Comparison of ENCODE assay signal across 8 mouse cellular contexts in genomic region chr4:152095937-152096910, GRCm38 (mm10). TPM values are rescaled to one million over a fixed set of nuclear protein-coding genes. Genes with fewer than 3 reads are reported as not detected.
DNase-seq lines count a peak whose midpoint lies in the region; ATAC-seq and TF ChIP-seq lines count a peak whose summit lies in the region.

No protein-coding gene starts in this region.

- DNase-seq in CD8-positive naive resting alpha-beta T cell, adult 2 months (ENCODE audit: low read depth in 2 of 2, low spot score in 2 of 2): peak; percentile 63 to 65
- peak; percentile 62 for DNase-seq in adrenal gland, adult 8-10 months
- peak; percentile 73 for DNase-seq in embryonic facial prominence, embryonic 10.5 days (ENCODE audit: low spot score)
- DNase-seq in heart, embryonic 10.5 days (ENCODE audit: low spot score): no peak
- peak; percentile 84 for DNase-seq in kidney, adult 9 months
- DNase-seq in lung, postnatal 0 days (ENCODE audit: low spot score): peak; percentile 87
- peak; percentile 83 for DNase-seq in retina, embryonic 14.5 days (ENCODE audit: low spot score)
- no peak for DNase-seq in Muller cell, postnatal 12 days (ENCODE audit: inconsistent ontology term)

- peaks cover 2% of the 10 kb centered on the region; the same call in 1 of the 2 replicates for H3K36me3 ChIP-seq in embryonic facial prominence, embryonic 10.5 days (replicated peaks)
- 0 out of 2 replicates have a peak, but pooled peaks cover 2% of the 10 kb centered on the region for H3K36me3 ChIP-seq in heart, embryonic 10.5 days
- no peaks in the 10 kb centered on the region for H3K36me3 ChIP-seq in lung, postnatal 0 days (ENCODE audit: insufficient read depth, low read length)

- 13% methylated on average over 27 of the region's 27 CpGs for WGBS in embryonic facial prominence, embryonic 10.5 days
- 19% methylated on average over 27 of the region's 27 CpGs for WGBS in heart, embryonic 10.5 days
- WGBS in lung, postnatal 0 days: 26% methylated on average over 27 of the region's 27 CpGs

- peak overlapping the region; percentile 52; the same call in 1 of the 2 replicates for H3K27ac ChIP-seq in embryonic facial prominence, embryonic 10.5 days (replicated peaks)
- H3K27ac ChIP-seq in heart, embryonic 10.5 days: peak overlapping the region; percentile 79
- H3K27ac ChIP-seq in lung, postnatal 0 days (ENCODE audit: low read length): peak overlapping the region; percentile 78

- H3K4me1 ChIP-seq in embryonic facial prominence, embryonic 10.5 days: peaks cover 61% of the 10 kb centered on the region
- H3K4me1 ChIP-seq in heart, embryonic 10.5 days: peaks cover 66% of the 10 kb centered on the region
- H3K4me1 ChIP-seq in lung, postnatal 0 days (ENCODE audit: insufficient read depth, low read depth, low read length): peaks cover 3% of the 10 kb centered on the region

- TF ChIP-seq EP300 in lung, postnatal 0 days (IDR thresholded peaks at IDR 0.05): no peak

- peak overlapping the region; percentile 43 for H3K9ac ChIP-seq in lung, postnatal 0 days (replicated peaks; ENCODE audit: low read depth)

- peaks cover 13% of the 10 kb centered on the region for H3K27me3 ChIP-seq in embryonic facial prominence, embryonic 10.5 days (replicated peaks; ENCODE audit: low read depth, poor library complexity, severe bottlenecking)
- 0 out of 2 replicates have a peak, but pooled peaks cover 12% of the 10 kb centered on the region for H3K27me3 ChIP-seq in heart, embryonic 10.5 days (ENCODE audit: insufficient read depth, poor library complexity, severe bottlenecking)
- H3K27me3 ChIP-seq in lung, postnatal 0 days (replicated peaks; ENCODE audit: insufficient read depth, low read length): no peaks in the 10 kb centered on the region

- H3K4me3 ChIP-seq in embryonic facial prominence, embryonic 10.5 days: peak overlapping the region; percentile 23
- H3K4me3 ChIP-seq in heart, embryonic 10.5 days: peak overlapping the region; percentile 47
- peak overlapping the region; percentile 31 for H3K4me3 ChIP-seq in lung, postnatal 0 days (ENCODE audit: low read depth, low read length)

- H3K4me2 ChIP-seq in lung, postnatal 0 days (replicated peaks; ENCODE audit: low read depth, low read length): peak overlapping the region; percentile 52

- H3K9me3 ChIP-seq in embryonic facial prominence, embryonic 10.5 days: no peaks in the 10 kb centered on the region
- H3K9me3 ChIP-seq in heart, embryonic 10.5 days: no peaks in the 10 kb centered on the region
- no peaks in the 10 kb centered on the region for H3K9me3 ChIP-seq in lung, postnatal 0 days (ENCODE audit: low read length)

- ATAC-seq in lung, postnatal 0 days: peak; percentile 80

- peak; percentile 86 for TF ChIP-seq CTCF in lung, postnatal 0 days (IDR thresholded peaks at IDR 0.05)

RNA-seq across cellular contexts. Expression of gene Tnfrsf25, which starts 19.5 kb away (rescaled TPM):
- total RNA-seq in adrenal gland, adult 8-10 months (2022): 1 to 10 TPM in 3 of 4 experiments, under 1 TPM in 1; 0.73 to 2.0 (median 1.3) TPM
- 1.0 and 1.3 TPM in 2 replicates for polyA plus RNA-seq in embryonic facial prominence, embryonic 10.5 days (2016; fragmentation: Nextera tagmentation; extraction: Ambion mirVana)
- 0.90 and 1.3 TPM in 2 replicates for polyA plus RNA-seq in heart, embryonic 10.5 days (2016; fragmentation: Nextera tagmentation; extraction: Ambion mirVana)
- polyA plus RNA-seq in lung, postnatal 0 days (2015; fragmentation: Nextera tagmentation; extraction: Ambion mirVana): 1.2 and 1.4 TPM in 2 replicates

RNA-seq across cellular contexts. Expression of gene Plekhg5, which starts 23.9 kb away (rescaled TPM):
- 10 to 100 TPM in 3 of 4 experiments, 1 to 10 TPM in 1; 8.7 to 19.5 (median 15.4) TPM for total RNA-seq in adrenal gland, adult 8-10 months (2022)
- polyA plus RNA-seq in embryonic facial prominence, embryonic 10.5 days (2016; fragmentation: Nextera tagmentation; extraction: Ambion mirVana): 11.7 and 13.2 TPM in 2 replicates
- polyA plus RNA-seq in heart, embryonic 10.5 days (2016; fragmentation: Nextera tagmentation; extraction: Ambion mirVana): 10.1 and 10.2 TPM in 2 replicates
- 17.4 and 18.8 TPM in 2 replicates for polyA plus RNA-seq in lung, postnatal 0 days (2015; fragmentation: Nextera tagmentation; extraction: Ambion mirVana)

RNA-seq across cellular contexts. Expression of gene Espn, which starts 55.9 kb away (rescaled TPM):
- total RNA-seq in adrenal gland, adult 8-10 months (2022): 1 to 10 TPM; 2.1 to 6.0 (median 4.4) TPM
- polyA plus RNA-seq in embryonic facial prominence, embryonic 10.5 days (2016; fragmentation: Nextera tagmentation; extraction: Ambion mirVana): 7.5 and 10.3 TPM in 2 replicates
- 1.4 and 4.0 TPM in 2 replicates for polyA plus RNA-seq in heart, embryonic 10.5 days (2016; fragmentation: Nextera tagmentation; extraction: Ambion mirVana)
- polyA plus RNA-seq in lung, postnatal 0 days (2015; fragmentation: Nextera tagmentation; extraction: Ambion mirVana): 2.0 and 3.1 TPM in 2 replicates

RNA-seq across cellular contexts. Expression of gene Nol9, which starts 57.1 kb away (rescaled TPM):
- total RNA-seq in adrenal gland, adult 8-10 months (2022): 10 to 100 TPM; 21.3 to 29.6 (median 25.8) TPM
- 43.7 and 44.2 TPM in 2 replicates for polyA plus RNA-seq in embryonic facial prominence, embryonic 10.5 days (2016; fragmentation: Nextera tagmentation; extraction: Ambion mirVana)
- 26.5 and 36.9 TPM in 2 replicates for polyA plus RNA-seq in heart, embryonic 10.5 days (2016; fragmentation: Nextera tagmentation; extraction: Ambion mirVana)
- polyA plus RNA-seq in lung, postnatal 0 days (2015; fragmentation: Nextera tagmentation; extraction: Ambion mirVana): 10.0 and 11.3 TPM in 2 replicates

RNA-seq across cellular contexts. Expression of gene Tas1r1, which starts 57.9 kb away (rescaled TPM):
- total RNA-seq in adrenal gland, adult 8-10 months (2022): under 1 TPM in 1 of 4 experiments, not detected in 3; 0.71 TPM
- 0.50 and 0.68 TPM in 2 replicates for polyA plus RNA-seq in embryonic facial prominence, embryonic 10.5 days (2016; fragmentation: Nextera tagmentation; extraction: Ambion mirVana)
- 0.11 and 0.19 TPM in 2 replicates for polyA plus RNA-seq in heart, embryonic 10.5 days (2016; fragmentation: Nextera tagmentation; extraction: Ambion mirVana)
- polyA plus RNA-seq in lung, postnatal 0 days (2015; fragmentation: Nextera tagmentation; extraction: Ambion mirVana): 0.21 and 0.35 TPM in 2 replicates

Comparison
In these comparisons a context has a peak if more than half of its experiments do, and no peak if none do; other contexts are left out.
1. DNase-seq: peak in CD8-positive naive resting alpha-beta T cell, adult 2 months (2 of 2), adrenal gland, adult 8-10 months (single experiment), embryonic facial prominence, embryonic 10.5 days (single experiment), kidney, adult 9 months (single experiment), lung, postnatal 0 days (single experiment) and retina, embryonic 14.5 days (single experiment); none in heart, embryonic 10.5 days (single experiment) and Muller cell, postnatal 12 days (single experiment).
2. Peak in every context shown above with its lines, with median percentiles within 50 percentile points of each other: H3K27ac ChIP-seq and H3K4me3 ChIP-seq.